Mouse (Mus musculus): ENCODE results near the gene Kmt2a. TPM values are rescaled to one million over a fixed set of nuclear protein-coding genes. Genes with fewer than 3 reads are reported as not detected.

Kmt2a gene
- polyA plus RNA-seq, 1 experiment from 2014 or later: 31.6 TPM

DNA sequence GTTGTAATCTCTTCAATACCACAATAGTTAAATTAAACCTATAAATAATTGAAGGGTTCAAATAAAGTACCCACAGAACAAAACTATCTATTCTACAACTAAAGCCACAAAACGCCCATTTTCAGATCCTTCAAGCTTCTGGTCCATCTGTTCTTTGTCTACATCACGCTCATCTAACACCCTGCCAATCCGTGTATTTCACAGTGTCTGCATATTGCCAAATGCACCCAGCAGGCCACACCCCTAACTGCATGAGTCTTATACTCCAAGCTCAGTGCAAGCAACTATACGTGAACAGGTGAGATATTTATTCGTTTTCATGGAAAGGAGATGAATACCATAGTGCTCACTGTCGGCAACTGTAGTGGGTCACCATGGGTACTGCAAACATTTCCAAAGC, 25.9 kb downstream of the Kmt2a start:
- no peak overlapping the region; the same call in 1 of the 2 replicates for H3K27ac ChIP-seq (replicated peaks)
- 61% methylated on average over 6 of the region's 6 CpGs for WGBS
- H3K4me1 ChIP-seq: peaks cover 36% of the 10 kb centered on the region
- H3K4me2 ChIP-seq (replicated peaks): no peak overlapping the region
- H3K27me3 ChIP-seq: no peaks in the 10 kb centered on the region
- no peak overlapping the region for H3K9ac ChIP-seq (replicated peaks)
- no peak for ATAC-seq (replicated peaks)
- no peaks in the 10 kb centered on the region for H3K9me3 ChIP-seq
- H3K4me3 ChIP-seq: no peak overlapping the region
- no peaks in the 10 kb centered on the region for H3K36me3 ChIP-seq

- Histone ChIP-seq H3K9me3 (no peaks in the 10 kb centered on the region), H3K4me1 (no peaks in the 10 kb centered on the region), H3K27me3 (no peaks in the 10 kb centered on the region), H3K9ac (replicated peaks) (no peak overlapping the region), H3K4me2 (replicated peaks) (no peak overlapping the region), H3K27ac (replicated peaks) (no peak overlapping the region), H3K36me3 (peaks cover 73% of the 10 kb centered on the region), H3K4me3 (no peak overlapping the region)
- no peak for ATAC-seq (replicated peaks)
- WGBS: 82% methylated on average over 6 of the region's 6 CpGs
These were observed 33.6 kb downstream of the Kmt2a start for GRCm38 (mm10) chr9:44847446-44847845.

DNA sequence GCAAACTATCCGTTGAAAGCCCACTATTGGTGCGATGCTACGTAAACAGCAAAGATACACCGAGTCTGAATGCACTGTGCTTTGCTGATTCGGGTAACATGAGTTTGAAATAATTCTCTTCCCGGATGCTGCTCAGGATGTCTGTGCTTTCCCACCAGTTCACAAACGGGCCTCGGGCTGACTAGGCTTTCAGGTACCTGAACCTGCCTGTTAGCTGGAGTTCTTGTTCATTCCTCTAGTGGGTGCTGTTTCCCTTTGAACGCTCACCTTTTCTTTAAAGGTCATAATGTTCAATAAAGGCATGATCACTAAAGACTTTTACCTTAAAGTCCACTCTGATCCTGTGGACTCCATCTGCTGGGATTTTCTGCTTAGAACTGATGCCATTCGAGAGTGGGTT, 39.9 kb downstream of the Kmt2a start:
- no peak overlapping the region for H3K9ac ChIP-seq (replicated peaks)
- 89% methylated on average over 10 of the region's 10 CpGs for WGBS
- H3K4me2 ChIP-seq (replicated peaks): no peak overlapping the region
- no peaks in the 10 kb centered on the region for H3K27me3 ChIP-seq
- H3K4me1 ChIP-seq: no peaks in the 10 kb centered on the region
- H3K9me3 ChIP-seq: no peaks in the 10 kb centered on the region
- no peak for ATAC-seq (replicated peaks)
- no peak overlapping the region for H3K27ac ChIP-seq (replicated peaks)
- H3K36me3 ChIP-seq: peaks cover 82% of the 10 kb centered on the region
- no peak overlapping the region for H3K4me3 ChIP-seq

DNA sequence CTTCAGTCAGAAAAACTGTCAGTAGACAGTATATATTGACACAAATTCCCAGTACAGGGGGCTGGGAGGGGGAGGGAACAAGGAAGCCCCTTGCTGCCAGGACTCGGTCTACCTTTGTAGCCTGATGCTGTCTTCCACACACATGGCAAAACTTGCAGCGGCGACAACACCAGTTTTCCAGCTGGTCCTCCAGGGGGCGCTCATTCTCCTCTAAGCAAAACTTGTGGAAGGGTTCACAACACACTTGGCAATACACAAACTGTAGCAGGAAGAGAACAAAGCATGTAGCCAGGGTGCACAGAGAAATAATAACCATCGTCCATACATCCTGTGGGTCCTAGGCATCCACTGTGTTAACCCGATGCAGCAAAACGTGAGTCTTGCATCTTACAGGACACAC, 44.7 kb downstream of the Kmt2a start:
- Histone ChIP-seq H3K4me2 (replicated peaks) (no peak overlapping the region), H3K36me3 (peaks cover 79% of the 10 kb centered on the region), H3K9ac (replicated peaks) (no peak overlapping the region), H3K4me3 (no peak overlapping the region), H3K27me3 (no peaks in the 10 kb centered on the region), H3K4me1 (no peaks in the 10 kb centered on the region), H3K9me3 (no peaks in the 10 kb centered on the region), H3K27ac (replicated peaks) (no peak overlapping the region)
- ATAC-seq (replicated peaks): no peak
- 46% methylated on average over 7 of the region's 7 CpGs for WGBS

- H3K4me1 ChIP-seq: no peaks in the 10 kb centered on the region
- H3K4me3 ChIP-seq: no peak overlapping the region
- no peak for ATAC-seq (replicated peaks)
- H3K27ac ChIP-seq (replicated peaks): no peak overlapping the region
- no peaks in the 10 kb centered on the region for H3K9me3 ChIP-seq
- H3K9ac ChIP-seq (replicated peaks): no peak overlapping the region
- 68% methylated on average over 4 of the region's 4 CpGs for WGBS
- H3K27me3 ChIP-seq: no peaks in the 10 kb centered on the region
- peaks cover 89% of the 10 kb centered on the region for H3K36me3 ChIP-seq
- H3K4me2 ChIP-seq (replicated peaks): no peak overlapping the region
These were observed 48.7 kb downstream of the Kmt2a start for GRCm38 (mm10) chr9:44832356-44832755.

DNA sequence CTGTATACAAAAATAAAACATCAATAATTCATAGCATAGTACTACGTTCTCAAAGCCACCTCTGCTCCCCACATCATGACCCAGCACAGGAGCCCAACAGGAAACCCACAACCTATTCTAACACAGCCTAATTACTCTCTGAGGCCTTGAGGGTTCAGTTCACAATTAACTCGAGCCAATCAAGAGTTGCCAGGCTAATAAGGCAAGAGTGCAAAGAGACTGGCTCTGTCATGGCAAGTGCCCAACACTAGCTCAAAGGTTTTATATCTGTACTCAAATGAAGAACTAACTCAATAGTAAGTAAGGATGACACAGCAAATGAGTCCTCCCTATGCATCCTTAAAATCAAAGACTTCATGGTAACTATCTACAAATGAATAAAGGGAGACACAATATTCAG, 50.6 kb downstream of the Kmt2a start:
- 61% methylated on average over 2 of the region's 2 CpGs for WGBS
- H3K9ac ChIP-seq (replicated peaks): no peak overlapping the region
- H3K4me2 ChIP-seq (replicated peaks): no peak overlapping the region
- no peaks in the 10 kb centered on the region for H3K9me3 ChIP-seq
- no peak overlapping the region for H3K27ac ChIP-seq (replicated peaks)
- ATAC-seq (replicated peaks): no peak
- no peak overlapping the region for H3K4me3 ChIP-seq
- H3K4me1 ChIP-seq: no peaks in the 10 kb centered on the region
- H3K36me3 ChIP-seq: peaks cover 94% of the 10 kb centered on the region
- no peaks in the 10 kb centered on the region for H3K27me3 ChIP-seq

GRCm38 (mm10) chr9:44828944-44829343, 52.2 kb downstream of the Kmt2a start:
- Histone ChIP-seq H3K27me3 (no peaks in the 10 kb centered on the region), H3K9ac (replicated peaks) (no peak overlapping the region), H3K9me3 (no peaks in the 10 kb centered on the region), H3K36me3 (peaks cover 95% of the 10 kb centered on the region), H3K27ac (replicated peaks) (no peak overlapping the region), H3K4me2 (replicated peaks) (no peak overlapping the region), H3K4me1 (no peaks in the 10 kb centered on the region), H3K4me3 (no peak overlapping the region)
- WGBS: 96% methylated on average over 11 of the region's 11 CpGs
- ATAC-seq (replicated peaks): no peak

DNA sequence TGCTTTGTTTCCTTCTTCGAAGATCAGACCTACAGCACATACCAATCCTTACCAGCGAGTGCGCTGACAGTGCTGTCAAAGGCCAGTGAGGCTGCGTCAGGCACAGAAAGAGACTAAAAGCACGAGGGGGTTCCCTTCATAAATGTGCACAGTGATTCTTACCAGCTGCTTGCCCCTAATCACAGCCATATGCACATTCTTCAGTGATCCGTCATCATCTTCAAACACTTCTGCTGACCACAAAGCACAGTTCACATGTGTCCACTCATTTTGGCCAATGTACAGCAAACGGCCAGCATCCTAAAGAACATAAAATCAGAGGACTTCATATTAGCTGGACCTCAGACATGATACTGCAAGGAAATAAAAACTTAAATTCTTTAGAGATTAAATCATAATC, 54.4 kb downstream of the Kmt2a start:
- 94% methylated on average over 7 of the region's 7 CpGs for WGBS
- Histone ChIP-seq H3K9me3 (no peaks in the 10 kb centered on the region), H3K27ac (replicated peaks) (no peak overlapping the region), H3K36me3 (peaks cover 96% of the 10 kb centered on the region), H3K4me1 (no peaks in the 10 kb centered on the region), H3K4me3 (no peak overlapping the region), H3K27me3 (no peaks in the 10 kb centered on the region), H3K4me2 (replicated peaks) (no peak overlapping the region), H3K9ac (replicated peaks) (no peak overlapping the region)
- ATAC-seq (replicated peaks): no peak

DNA sequence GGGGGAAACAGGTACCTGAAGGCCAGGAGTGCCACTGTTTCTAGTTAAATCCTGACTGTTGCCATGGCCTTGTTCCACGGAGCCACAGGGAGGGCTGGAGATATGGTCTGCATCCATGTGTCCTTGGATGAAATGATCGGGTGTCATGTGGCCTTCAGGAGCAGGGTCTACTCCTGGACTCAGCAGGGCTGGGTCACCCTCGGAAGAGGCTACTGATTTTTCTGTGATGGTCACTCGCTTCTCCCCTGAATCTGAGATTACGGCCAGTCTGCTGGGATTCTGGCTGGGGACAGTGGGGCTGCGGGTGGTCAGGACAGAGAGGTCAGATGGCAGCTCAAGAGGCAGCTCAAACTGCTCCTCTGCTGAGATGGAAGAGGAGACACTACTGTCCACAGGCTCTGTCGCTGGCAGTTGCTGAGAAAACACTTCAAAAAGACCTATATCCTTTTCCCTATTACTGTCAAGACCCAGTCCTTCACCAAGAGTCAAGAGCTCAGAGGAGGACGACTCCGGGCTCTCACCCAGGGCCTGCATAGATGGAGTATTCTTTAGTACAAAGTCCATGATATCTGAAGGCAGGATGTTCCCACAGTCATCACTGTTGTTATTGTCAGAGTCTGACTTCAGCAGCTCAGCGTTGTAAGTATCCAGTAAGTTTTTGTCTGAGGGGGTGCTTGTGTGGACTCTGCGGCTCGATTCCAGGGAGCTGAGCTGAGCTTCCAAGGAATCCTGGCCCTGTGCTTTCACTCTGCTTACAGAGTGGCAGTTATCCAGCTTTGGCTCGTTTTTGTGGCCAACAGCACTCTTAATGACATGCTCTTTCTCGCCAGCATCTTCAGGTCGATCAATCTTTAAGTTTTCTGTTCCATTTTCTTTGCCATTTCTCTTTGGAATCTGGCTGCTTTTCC, 60.9 kb downstream of the Kmt2a start:
- 87% methylated on average over 15 of the region's 15 CpGs for WGBS
- Histone ChIP-seq H3K36me3 (peaks cover 98% of the 10 kb centered on the region), H3K4me3 (no peak overlapping the region), H3K27ac (replicated peaks) (no peak overlapping the region), H3K9ac (replicated peaks) (no peak overlapping the region), H3K4me2 (replicated peaks) (no peak overlapping the region), H3K9me3 (no peaks in the 10 kb centered on the region), H3K27me3 (no peaks in the 10 kb centered on the region), H3K4me1 (no peaks in the 10 kb centered on the region)
- no peak for ATAC-seq (replicated peaks)

DNA sequence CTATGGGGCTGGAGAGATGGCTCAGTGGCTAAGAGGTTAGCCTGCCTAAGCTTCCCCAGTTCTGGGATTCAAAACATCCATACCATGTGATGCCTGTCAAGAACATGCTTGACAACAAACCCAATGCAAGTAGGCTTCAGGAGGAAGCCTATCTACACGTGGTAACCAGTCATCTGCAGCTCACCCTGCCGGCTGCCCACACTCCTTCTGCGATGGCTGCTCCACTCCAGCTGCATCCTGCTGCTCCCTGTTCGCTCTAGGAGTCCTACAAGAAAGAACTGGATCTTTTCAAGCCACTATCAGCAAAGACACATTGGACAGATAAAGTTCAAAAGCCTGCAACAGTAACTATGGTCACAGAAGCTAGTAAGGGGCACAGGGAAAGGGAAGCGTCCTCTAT, 63.6 kb downstream of the Kmt2a start:
- no peak overlapping the region for H3K9ac ChIP-seq (replicated peaks)
- H3K36me3 ChIP-seq: peaks cover 98% of the 10 kb centered on the region
- no peak overlapping the region for H3K4me2 ChIP-seq (replicated peaks)
- H3K4me3 ChIP-seq: no peak overlapping the region
- WGBS: 89% methylated on average over 5 of the region's 5 CpGs
- no peak overlapping the region for H3K27ac ChIP-seq (replicated peaks)
- no peaks in the 10 kb centered on the region for H3K27me3 ChIP-seq
- no peaks in the 10 kb centered on the region for H3K9me3 ChIP-seq
- H3K4me1 ChIP-seq: no peaks in the 10 kb centered on the region
- ATAC-seq (replicated peaks): no peak

GRCm38 (mm10) chr9:44814179-44814578, 66.9 kb downstream of the Kmt2a start:
- Histone ChIP-seq H3K9ac (replicated peaks) (no peak overlapping the region), H3K9me3 (no peaks in the 10 kb centered on the region), H3K27me3 (no peaks in the 10 kb centered on the region), H3K27ac (replicated peaks) (no peak overlapping the region), H3K4me2 (replicated peaks) (no peak overlapping the region), H3K36me3 (peaks cover 98% of the 10 kb centered on the region), H3K4me1 (no peaks in the 10 kb centered on the region), H3K4me3 (no peak overlapping the region)
- WGBS: 96% methylated on average over 8 of the region's 8 CpGs
- no peak for ATAC-seq (replicated peaks)

DNA sequence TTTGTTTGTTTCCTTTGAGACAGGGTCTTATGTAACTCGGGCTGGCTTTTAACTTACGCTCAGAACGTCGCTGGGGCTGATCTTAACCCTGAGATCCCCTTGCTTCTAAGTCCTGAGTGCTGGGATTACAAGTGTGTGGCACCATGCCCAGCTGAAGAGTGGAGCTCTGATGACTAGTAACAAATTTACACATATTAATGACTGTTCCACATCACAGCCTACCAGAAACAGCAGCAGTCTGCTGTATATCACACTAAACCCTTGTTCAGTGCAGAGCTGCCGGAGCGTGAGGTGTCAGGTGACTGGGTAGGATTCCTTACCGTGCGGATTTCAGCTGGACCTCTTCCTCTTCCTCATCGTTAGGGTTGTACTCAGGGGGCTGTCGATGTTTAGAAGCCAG, 70.8 kb downstream of the Kmt2a start:
- WGBS: 93% methylated on average over 10 of the region's 10 CpGs
- ATAC-seq (replicated peaks): no peak
- Histone ChIP-seq H3K4me3 (no peak overlapping the region), H3K9ac (replicated peaks) (no peak overlapping the region), H3K4me1 (no peaks in the 10 kb centered on the region), H3K36me3 (peaks cover 98% of the 10 kb centered on the region), H3K27me3 (no peaks in the 10 kb centered on the region), H3K9me3 (no peaks in the 10 kb centered on the region), H3K27ac (replicated peaks) (no peak overlapping the region), H3K4me2 (replicated peaks) (no peak overlapping the region)

DNA sequence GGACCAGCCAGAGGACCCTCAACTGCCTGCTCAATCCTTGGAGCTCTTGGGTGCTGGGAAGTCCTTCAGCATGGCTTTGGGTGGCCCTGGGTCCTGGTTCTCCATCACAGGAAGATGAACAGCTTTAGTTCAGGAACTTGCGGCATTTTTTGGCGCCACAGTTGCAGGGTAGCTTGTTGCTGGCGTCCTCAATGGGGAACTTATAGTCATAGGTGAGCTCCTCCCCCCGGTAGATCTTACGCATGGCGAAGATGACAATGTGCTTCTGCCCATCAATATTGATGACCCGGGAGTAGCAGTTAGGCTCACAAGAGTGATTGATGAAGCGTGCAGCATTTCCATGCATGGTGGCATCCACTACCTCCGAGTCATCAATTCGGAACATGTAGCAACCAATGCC, 73.3 kb downstream of the Kmt2a start:
- Histone ChIP-seq H3K27ac (replicated peaks) (no peak overlapping the region), H3K9me3 (no peaks in the 10 kb centered on the region), H3K27me3 (no peaks in the 10 kb centered on the region), H3K4me2 (replicated peaks) (no peak overlapping the region), H3K4me1 (no peaks in the 10 kb centered on the region), H3K9ac (replicated peaks) (no peak overlapping the region), H3K36me3 (peaks cover 82% of the 10 kb centered on the region), H3K4me3 (no peak overlapping the region)
- no peak for ATAC-seq (replicated peaks)
- 94% methylated on average over 10 of the region's 10 CpGs for WGBS
